Mouse (Mus musculus) gastrocnemius, postnatal 25 days (tissue): Measurements from ENCODE around the gene Aldob. TPM values are rescaled to one million over a fixed set of nuclear protein-coding genes. Genes with fewer than 3 reads are reported as not detected.
"Not testable (repeated sequence)": the region's sequence is repeated elsewhere in the genome, so short reads cannot be mapped to it uniquely, and the experiment has no call there.

ENCODE experiments used
- DNase-seq: peaks from one replicate; pipeline ENCODE4 v3.0.0; 2022
- total RNA-seq, 2 experiments: library from RNA; stranded (reverse); gene quantifications; 1 replicate in 1 of 2; 2 replicates in 1 of 2; pipeline ENCODE4 v1.2.3; 2021

Gene Aldob
- total RNA-seq, 2 experiments from 2014 or later = not detected

DNA sequence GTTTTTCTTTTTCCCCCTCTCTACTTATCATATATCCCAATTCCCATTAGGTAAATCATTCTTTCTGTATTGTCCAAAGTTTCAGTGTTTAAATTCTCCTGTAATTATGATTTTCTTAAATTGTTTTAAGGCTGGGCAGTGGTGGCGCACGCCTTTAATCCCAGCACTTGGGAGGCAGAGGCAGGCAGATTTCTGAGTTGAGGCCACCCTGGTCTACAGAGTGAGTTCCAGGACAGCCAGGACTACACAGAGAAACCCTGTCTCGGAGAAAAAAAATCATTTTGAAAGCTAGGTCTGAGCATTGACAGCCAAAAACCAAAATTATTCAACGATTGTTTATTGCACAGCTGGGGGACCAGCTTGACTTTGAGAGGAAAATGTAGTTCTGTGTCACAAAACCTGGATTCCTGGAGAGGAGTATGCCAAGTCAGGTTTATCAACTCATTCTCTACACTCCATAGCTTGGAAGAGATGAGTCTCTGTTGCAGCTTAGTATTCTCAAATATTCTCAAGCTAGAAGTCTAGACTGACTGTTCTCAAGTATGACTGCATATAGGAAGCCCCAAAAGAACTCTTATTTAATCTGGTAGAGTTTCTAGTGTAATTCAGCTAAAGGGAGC, 13.6 kb downstream of the Aldob start:
- DNase-seq = no peak

DNA sequence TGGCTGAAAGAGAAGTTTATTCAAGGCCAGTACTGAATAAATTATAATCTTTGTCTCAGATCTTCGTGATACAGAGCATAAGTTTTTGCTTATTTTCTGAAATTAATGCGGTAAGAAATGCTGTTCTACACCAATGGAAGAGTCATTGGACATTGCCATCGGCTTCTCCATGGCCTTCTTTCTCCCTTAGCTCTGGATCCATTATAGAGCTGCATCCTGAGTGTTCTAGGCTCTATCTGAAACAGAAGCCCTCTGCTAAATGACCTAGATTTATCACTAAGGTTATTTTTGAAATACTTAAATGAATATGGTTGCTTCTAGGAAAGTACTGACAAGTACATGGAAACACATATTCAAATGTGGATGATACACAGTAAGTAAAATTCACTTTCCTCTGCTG, 14.3 kb downstream of the Aldob start:
- DNase-seq = no peak

DNA sequence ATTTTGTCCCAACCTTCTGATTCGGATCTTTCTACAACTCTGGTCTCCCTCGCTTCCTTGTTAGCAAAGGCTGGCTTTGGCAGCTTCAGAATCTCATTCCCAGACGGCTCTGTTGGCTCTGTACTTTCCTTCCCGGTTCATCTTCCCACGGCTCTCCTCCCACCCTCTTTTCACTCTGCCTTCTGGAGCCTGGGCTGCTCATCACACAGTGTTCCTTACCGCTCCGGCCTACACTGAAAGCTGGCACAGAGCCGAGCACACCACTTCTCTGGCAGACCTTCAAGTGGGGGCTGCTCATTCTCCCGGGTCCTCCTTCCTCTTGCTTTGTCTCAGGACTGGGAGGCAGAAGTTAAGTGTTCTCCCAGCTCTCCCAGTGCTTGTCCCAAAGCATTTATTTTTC, 26.8 kb downstream of the Aldob start:
- DNase-seq = peak; percentile 36

DNA sequence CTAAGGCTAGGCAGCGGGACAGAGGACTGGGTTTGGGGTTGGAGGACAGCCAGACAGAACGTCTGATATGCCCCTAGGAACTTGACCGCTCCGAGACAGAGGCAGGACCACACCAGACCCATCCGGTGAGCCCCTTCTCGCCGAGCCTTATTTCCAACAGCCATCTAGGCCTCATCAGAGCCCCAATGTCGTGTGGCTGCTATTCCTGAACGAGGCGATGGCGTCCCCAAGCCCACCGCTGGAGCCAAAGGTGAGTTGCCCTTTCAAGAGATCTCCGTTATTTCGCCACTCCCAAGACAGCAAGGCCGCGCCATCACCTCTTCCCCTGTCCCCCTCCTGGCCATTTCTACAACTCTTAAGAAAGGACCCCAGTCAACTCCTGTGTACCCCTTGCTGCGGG, 28.0 kb downstream of the Aldob start:
- DNase-seq = no peak

DNA sequence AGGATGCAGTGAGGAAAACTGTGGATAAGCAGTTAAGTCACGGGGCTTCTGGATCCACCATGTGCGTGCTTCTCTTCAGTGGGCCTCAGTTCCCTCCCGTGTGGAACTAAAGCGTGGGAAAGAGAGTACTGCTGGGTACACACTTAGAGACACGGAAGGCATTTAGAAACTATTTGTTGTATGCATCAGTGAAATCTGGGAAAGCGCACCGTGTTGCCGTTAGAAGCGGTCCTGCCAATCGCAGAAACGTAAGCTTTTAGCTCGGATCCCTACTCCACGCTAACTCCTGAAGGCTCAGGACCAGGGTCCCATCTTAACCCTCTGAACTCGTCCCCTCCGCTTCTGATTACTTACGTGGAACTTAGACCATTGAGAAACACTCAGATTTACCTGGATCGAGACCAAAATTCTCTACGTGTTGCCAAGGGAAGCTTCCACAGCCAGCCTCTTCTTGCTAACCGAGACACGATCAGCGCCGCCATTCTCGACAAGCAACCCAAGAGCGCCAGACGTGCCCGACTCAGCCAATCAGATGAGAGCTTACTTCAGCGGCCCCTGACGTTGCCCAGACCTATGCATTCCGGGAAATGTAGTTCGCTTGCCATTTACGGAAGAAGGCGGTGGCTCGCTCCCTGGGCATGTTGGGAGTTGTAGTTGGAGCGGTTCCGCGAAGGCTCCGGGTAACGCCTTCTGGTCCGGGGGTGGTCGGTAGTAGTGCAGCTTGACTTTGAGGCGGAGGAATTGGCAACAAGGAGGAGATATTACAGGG, 28.6 kb downstream of the Aldob start, which contains the start of the genes Mrpl50 and Zfp189:
TSS of gene Mrpl50 (minus strand) at position 522 of the 769 bp plus-strand sequence.
TSS of gene Zfp189 (plus strand) at position 605 of the 769 bp plus-strand sequence.
- peak; percentile 92 for DNase-seq

DNA sequence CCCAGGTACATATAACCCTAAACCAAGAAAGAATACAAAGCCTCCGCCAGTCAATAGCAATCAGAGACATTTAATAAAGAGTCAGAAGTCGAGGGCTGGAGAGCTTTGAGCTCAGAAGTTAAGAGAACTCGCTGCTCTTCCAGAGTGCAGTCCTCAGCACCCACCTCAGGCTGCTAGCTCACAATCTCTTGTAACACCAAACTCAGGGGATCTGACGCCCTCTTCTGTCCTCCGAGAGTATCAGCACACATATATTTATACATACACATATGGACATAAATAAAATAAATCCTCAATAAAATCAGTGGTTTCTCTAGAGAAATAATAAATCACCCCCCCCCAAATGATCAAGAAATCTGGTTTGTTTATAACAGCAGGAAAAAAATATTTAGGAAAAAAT, 29.9 kb downstream of the Aldob start:
- DNase-seq = no peak

DNA sequence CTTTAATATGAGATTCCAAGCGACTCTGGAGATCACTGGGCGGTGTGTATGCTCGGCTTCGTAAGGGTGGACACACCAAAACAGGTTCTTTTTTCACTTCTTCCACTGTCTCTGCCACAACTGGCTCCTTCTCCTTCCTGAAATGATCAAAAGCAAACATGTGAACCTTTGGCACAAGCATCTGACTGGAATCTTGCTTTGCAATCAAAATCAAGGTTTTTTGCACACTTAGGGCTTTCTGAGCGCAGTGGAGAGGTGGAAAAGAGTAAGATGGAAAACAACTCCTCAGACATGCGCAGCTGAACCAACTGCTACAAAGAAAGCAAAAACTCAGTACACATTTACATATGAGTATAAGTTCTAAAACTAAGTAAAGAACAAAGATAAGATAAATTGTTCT, 34.9 kb downstream of the Aldob start:
- no peak for DNase-seq

DNA sequence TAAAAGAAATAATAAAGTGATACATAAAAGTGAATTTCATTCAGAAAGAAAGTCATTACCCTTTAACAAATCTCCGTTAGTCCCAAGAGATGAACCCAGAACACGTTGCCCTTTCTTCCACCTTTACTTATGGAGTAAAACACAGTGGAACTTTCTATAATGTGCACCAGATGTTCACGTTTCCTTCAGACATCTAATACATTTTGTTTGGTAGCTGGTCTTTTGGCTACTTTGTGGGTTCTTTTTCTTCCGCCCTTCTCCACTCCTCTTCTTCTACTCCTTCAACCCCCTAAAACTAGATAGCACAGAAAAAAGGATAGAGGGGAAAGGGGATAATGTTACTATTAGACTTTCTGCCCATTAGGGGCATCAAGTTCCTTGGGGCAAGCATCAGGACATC, 36.7 kb downstream of the Aldob start:
- DNase-seq = no peak

DNA sequence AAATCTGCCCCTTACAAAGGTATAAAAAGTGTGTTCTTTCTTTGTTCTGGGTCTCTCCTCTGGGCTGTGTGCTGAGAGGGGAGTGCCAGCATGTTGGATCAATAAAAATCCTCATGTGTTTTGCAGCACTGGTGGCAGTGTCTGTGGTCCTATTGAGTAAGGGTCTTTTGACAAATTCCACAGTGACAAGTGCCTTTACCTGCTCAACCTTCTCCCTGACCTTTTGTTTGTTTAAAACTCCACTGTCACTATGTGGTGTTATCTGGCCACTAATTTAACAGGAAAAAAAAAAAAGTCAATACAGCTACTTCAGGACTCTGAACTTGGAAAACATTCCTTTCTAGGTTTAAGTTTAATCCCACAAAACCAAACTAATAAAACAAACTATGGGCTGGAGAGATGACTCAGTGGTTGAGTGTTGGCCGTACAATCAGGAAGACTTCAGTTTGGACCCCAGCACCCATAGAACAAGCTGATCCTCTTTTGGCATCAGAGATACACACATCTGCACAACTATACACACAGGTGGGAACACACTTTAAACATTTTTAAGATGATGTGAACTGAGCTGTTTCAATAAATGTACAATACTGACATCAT, 39.0 kb downstream of the Aldob start:
- DNase-seq = not testable (repeated sequence)

DNA sequence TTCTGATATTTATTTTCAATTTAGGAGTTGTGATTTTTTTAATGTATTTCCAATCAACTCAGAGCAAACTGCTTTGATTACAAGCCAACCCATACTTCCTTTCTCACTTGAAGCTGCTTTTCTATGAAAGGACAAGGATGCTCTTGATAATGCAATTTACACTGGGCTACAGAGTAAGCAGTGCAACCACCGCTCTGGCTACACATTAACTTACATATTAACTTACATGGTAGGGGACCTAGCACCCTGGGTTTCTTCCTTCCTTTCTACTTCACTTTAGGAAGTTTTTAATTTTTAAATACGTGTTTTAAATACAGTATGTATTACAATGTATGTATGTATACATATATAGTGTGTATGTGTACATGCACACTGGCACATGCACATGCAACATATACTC, 40.2 kb downstream of the Aldob start:
- DNase-seq = no peak

DNA sequence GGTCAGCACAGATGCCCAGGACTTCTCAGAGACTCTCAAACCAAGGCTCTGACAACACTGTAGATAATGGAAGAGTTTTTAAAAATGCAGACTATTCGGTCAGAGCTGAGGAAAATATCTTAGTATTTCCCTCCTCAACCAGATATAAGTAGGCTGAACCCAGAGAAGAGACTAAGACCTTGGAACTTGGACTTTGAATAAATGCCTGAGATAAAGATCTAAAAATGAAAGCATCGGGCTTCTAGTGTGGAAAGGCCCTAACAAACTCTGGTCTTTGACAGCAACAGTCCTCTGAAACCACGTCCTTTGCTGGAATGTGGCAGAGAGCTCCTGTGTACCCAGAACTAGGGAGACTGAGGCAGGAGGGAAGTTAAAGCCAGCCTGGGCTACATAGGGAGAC, 43.0 kb downstream of the Aldob start, which contains the start of gene Baat:
TSS of gene Baat (minus strand) at position 172 of the 400 bp plus-strand sequence.
- no peak for DNase-seq

DNA sequence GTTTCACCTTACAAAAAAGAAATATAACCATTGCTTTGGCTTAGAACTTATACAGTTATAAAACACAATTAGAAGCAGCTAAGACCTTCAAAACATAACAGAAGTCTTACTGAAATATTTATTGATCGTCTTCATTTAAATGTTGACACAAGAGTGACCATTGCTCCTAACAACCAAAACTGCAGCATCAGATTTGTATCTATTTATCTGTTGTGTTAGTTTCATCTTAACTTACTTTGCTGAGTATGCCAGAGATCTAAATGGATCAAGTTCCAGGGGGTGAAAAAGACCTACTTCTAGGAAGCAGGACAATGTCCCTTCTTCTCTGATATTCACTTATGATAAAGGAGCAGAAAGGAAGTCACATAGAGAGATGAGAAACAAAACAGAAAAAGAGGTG, 45.8 kb downstream of the Aldob start:
- DNase-seq = no peak

Other genes starting within 250 kb of the Aldob start
- gene Acnat2, start 141.4 kb downstream of the Aldob start, total RNA-seq = not detected
- gene Acnat1, start 75.6 kb downstream of the Aldob start, total RNA-seq = not detected
- gene Baat, start 43.0 kb downstream of the Aldob start, total RNA-seq = under 1 TPM in 1 of 2 experiments, not detected in 1; 0.28 TPM
- gene Mrpl50, start 28.5 kb downstream of the Aldob start, total RNA-seq = 10 to 100 TPM; 27.9 to 28.6 TPM
- 1 to 10 TPM; 2.5 to 3.1 TPM for gene Zfp189, start 28.4 kb downstream of the Aldob start, total RNA-seq
- 10 to 100 TPM; 26.7 to 29.2 TPM for gene Tmem246, start 48.3 kb upstream of the Aldob start, total RNA-seq
- 10 to 100 TPM; 26.3 to 26.7 TPM for gene Rnf20, start 82.5 kb upstream of the Aldob start, total RNA-seq
- gene Ppp3r2, start 132.5 kb upstream of the Aldob start, total RNA-seq = not detected